Mouse (Mus musculus) ES-E14 (cell line): ENCODE results near the gene Pmm1. TPM values are rescaled to one million over a fixed set of nuclear protein-coding genes. Genes with fewer than 3 reads are reported as not detected.

Experiments used
- DNase-seq: peaks from one replicate; pipeline ENCODE4 v3.0.0-alpha.2; 2013; ENCODE audit warnings: low read depth, low spot score
- H3K27ac ChIP-seq: 2 replicates; pipeline ENCODE4 v1.5.1; 2012; ENCODE audit warnings: low read depth, mild to moderate bottlenecking, low read length, moderate library complexity, mixed read lengths; ENCODE audit not compliant: poor library complexity, insufficient read depth, severe bottlenecking
- H3K36me3 ChIP-seq: 2 replicates; pipeline ENCODE4 v1.6.1; 2012; ENCODE audit warnings: mild to moderate bottlenecking, low read length, moderate library complexity, mixed read lengths; ENCODE audit not compliant: control insufficient read depth, poor library complexity, insufficient read depth, severe bottlenecking
- H3K4me1 ChIP-seq, 2 experiments: fragments of 150-350 bp in 1 of 2; sonication (generic) in 1 of 2; 2 replicates each; pipeline ENCODE4 v1.6.1; 2012; ENCODE audit warnings: low read length in 2 of 2, mild to moderate bottlenecking in 1 of 2, mixed read lengths in 1 of 2; ENCODE audit not compliant: control insufficient read depth in 2 of 2, insufficient read depth in 2 of 2, poor library complexity in 1 of 2
- H3K4me3 ChIP-seq, 2 experiments: fragments of 150-350 bp in 1 of 2; sonication (generic) in 1 of 2; 2 replicates each; pipeline ENCODE4 v1.5.1; 2012; ENCODE audit warnings: low read length in 2 of 2, low read depth in 1 of 2, mild to moderate bottlenecking in 1 of 2, mixed read lengths in 1 of 2; ENCODE audit not compliant: insufficient read depth in 1 of 2, poor library complexity in 1 of 2, severe bottlenecking in 1 of 2
- H3K9ac ChIP-seq: 2 replicates; pipeline ENCODE4 v1.6.1; 2012; ENCODE audit warnings: low read depth, mild to moderate bottlenecking, low read length, mixed read lengths; ENCODE audit not compliant: poor library complexity, insufficient read depth, severe bottlenecking
- H3K9me3 ChIP-seq: fragments of 150-350 bp; sonication (generic); 2 replicates; pipeline ENCODE4 v1.6.1; 2012; ENCODE audit warnings: low read depth, mild to moderate bottlenecking, low read length; ENCODE audit not compliant: control insufficient read depth, insufficient read depth
- CHD2 ChIP-seq: IDR thresholded peaks from 2 replicates; pipeline ENCODE4 v1.6.1; 2014; ENCODE audit warnings: mild to moderate bottlenecking, low read depth, low read length, inconsistent platforms
- HCFC1 ChIP-seq: IDR thresholded peaks from 2 replicates; pipeline ENCODE4 v1.6.1; 2012; ENCODE audit warnings: low read length, inconsistent platforms, borderline replicate concordance; ENCODE audit not compliant: insufficient read depth
- MAFK ChIP-seq: IDR thresholded peaks from 2 replicates; pipeline ENCODE4 v1.6.1; 2014; ENCODE audit warnings: mild to moderate bottlenecking, low read depth, low read length, inconsistent platforms; ENCODE audit not compliant: insufficient read depth
- ZC3H11A ChIP-seq: IDR thresholded peaks from 2 replicates; pipeline ENCODE4 v1.6.1; 2012; ENCODE audit warnings: low read depth, mild to moderate bottlenecking, inconsistent platforms, low read length, borderline replicate concordance
- ZNF384 ChIP-seq: IDR thresholded peaks from 2 replicates; pipeline ENCODE4 v1.6.1; 2012; ENCODE audit warnings: low read depth, low read length, inconsistent platforms
- in situ Hi-C, 2 experiments: fragments of 600-800 bp; cut with MboI; formaldehyde crosslinking; loops; one replicate each; pipeline ENCODE4 v1.15.1; 2025; ENCODE audit warnings: low sequenced_read_pairs in 2 of 2, inconsistent platforms in 1 of 2; ENCODE audit not compliant: unreplicated experiment in 2 of 2
- total RNA-seq: library from RNA; depleted of rRNA; stranded (reverse); fragments of 300-350 nt; gene quantifications from 2 replicates; pipeline ENCODE4 v1.2.3, GENCODE M21; 2012; rRNA removed

The Pmm1 gene
- 299 and 342 TPM in 2 replicates for total RNA-seq

DNA sequence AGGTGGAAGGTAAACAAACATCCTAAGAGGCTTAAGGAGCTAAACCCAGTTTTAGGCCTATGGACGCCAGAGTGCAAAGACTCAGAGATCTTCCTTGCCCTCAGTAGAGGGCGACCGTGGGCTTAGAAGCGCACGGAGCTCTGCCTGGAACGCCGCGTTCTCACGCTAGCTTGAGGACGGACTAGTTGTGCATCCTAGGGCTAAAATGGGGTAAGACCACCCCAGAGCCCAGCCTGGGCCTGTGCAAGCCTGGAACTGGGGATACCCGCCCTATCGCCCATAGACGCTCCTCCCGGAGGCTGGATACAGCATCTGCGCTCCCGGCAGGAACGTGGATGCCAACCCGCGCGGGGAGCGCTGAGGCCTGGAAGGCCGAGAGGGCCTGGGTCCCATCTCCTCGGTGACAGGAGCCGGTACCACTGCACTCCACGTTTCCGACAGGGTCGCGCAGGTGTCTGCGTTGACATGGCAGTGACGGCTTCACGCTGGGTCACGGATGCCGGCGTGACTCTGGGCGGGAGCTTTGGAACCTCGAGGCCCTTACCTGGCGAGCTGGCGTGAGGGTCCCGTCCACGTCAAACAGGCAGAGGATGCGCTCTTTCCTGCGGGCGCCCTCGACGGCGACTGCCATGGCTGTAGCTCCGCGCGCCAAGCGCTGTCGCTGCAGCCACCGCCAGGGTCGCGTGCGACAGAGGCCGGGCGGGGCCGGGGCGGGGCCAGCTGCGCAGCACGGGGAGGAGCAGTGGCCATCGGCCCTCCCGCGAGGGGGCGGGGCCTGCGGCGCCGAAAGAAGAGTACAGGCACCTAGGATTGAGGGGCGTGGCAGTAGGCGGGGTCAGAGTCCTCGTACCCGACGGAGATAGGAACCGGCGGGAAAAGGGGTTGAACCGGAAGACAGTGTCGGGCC lies at the start of gene Pmm1:
Gene Pmm1, minus strand, starts transcription at position 760 of the 907 bp plus-strand sequence.
- H3K4me3 ChIP-seq, result peak within 1 kb of the TSS; percentile 79 to 98
- in situ Hi-C loops, result no loop called here
- peaks cover 5 to 13% of the 10 kb centered on the region in 2 experiments; a peak in 3 of 4 replicates for H3K4me1 ChIP-seq
- H3K9ac ChIP-seq, result peak within 1 kb of the TSS; percentile 79
- peak; percentile 99 for DNase-seq
- H3K27ac ChIP-seq, result peak within 1 kb of the TSS; percentile 62
- TF ChIP-seq CHD2, result no peak
- no peak for TF ChIP-seq ZNF384
- no peak for TF ChIP-seq MAFK
- TF ChIP-seq HCFC1, result no peak
- no peak for TF ChIP-seq ZC3H11A
- H3K9me3 ChIP-seq, result no peaks in the 10 kb centered on the region
- peaks cover 29% of the 10 kb centered on the region for H3K36me3 ChIP-seq

DNA sequence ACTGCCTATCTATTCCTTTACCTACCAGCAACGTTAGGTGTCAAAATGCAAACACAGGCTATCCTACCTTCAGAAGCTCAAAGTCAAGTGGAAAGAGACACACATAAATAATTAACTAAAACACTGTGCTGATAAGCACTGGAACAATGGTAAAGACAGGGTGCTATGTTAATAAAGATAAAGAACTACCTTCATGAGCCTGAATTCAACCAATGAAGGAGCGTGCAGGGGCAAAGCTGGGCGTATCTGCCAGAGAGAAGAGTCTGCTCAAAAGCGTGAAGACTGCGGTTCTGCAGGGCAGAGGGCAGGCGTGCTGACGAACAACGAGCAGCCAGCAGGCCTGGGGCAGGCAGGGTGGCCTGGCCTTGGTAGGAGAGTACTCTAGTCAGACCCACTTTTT lies 43.5 kb upstream of the Pmm1 start:
- Histone ChIP-seq H3K36me3 (peaks cover 5% of the 10 kb centered on the region; the same call in 1 of the 2 replicates), H3K9me3 (no peaks in the 10 kb centered on the region), H3K4me3 (no peak overlapping the region), H3K27ac (no peak overlapping the region), H3K4me1 (no peaks in the 10 kb centered on the region), H3K9ac (no peak overlapping the region)
- in situ Hi-C loops, result no loop called here
- DNase-seq, result no peak
- TF ChIP-seq MAFK, result no peak

DNA sequence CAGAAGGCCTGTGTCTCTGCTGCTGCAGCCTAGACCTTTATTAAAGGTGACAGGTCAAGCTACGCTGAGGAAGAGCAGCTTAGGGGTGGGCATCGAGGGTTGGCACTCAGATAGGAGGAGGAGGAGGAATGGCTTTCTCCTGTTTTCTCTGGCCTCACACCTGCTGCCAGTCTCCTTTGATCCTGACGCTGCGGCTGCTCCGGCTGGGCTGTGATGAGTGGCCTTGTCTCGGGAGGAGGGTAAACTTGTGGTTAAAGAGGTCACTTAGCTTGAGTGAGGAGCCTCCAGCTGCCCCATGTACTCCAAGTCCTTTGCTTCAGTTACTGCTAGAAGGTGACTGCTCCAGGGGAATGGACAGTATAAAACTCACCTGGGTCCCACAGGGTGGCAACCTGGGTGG lies 33.3 kb upstream of the Pmm1 start:
- no peak overlapping the region for H3K4me3 ChIP-seq
- in situ Hi-C loops, result no loop called here
- no peak overlapping the region for H3K9ac ChIP-seq
- peaks cover 2 to 5% of the 10 kb centered on the region in 2 experiments; a peak in 2 of 4 replicates for H3K4me1 ChIP-seq
- no peak overlapping the region for H3K27ac ChIP-seq
- DNase-seq, result no peak
- TF ChIP-seq HCFC1 (no peak), MAFK (no peak), CHD2 (no peak), ZNF384 (no peak), ZC3H11A (no peak)
- peaks cover 15% of the 10 kb centered on the region; the same call in 1 of the 2 replicates for H3K36me3 ChIP-seq
- H3K9me3 ChIP-seq, result no peaks in the 10 kb centered on the region

DNA sequence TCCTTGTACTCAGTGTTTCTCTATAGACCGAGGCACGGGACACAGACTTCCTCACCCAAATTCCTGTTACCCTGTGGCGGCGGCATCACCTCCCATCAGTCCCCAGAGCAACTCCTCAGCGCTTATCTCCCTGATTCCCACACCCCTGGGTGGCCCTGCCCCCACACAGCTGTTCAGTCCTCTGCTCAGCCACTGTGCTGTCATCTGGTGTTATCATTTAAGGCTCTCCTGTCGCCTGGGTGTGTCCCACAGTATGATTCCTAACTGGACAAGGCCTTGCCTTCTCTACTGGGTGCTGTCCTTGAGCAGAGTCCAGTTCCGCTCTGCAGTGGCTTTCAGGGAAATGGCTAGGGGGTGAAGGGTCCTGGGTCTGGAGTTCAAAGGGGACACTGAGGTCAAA lies 29.8 kb upstream of the Pmm1 start:
- Histone ChIP-seq H3K4me3 (no peak overlapping the region), H3K9ac (no peak overlapping the region)
- DNase-seq, result no peak

More for the DNA sequence above, 29.8 kb upstream of the Pmm1 start:
- Histone ChIP-seq H3K4me1 (peaks cover 2 to 5% of the 10 kb centered on the region in 2 experiments; a peak in 2 of 4 replicates), H3K27ac (no peak overlapping the region), H3K9me3 (no peaks in the 10 kb centered on the region), H3K36me3 (peaks cover 8% of the 10 kb centered on the region; the same call in 1 of the 2 replicates)
- TF ChIP-seq ZC3H11A (no peak), ZNF384 (no peak), CHD2 (no peak), HCFC1 (no peak), MAFK (no peak)
- in situ Hi-C loops, result no loop called here
